Comparison of ENCODE assay signal across 19 mouse cellular contexts in genomic region chr2:144014481-144014880, GRCm38 (mm10). TPM values are rescaled to one million over a fixed set of nuclear protein-coding genes. Genes with fewer than 3 reads are reported as not detected.
DNase-seq lines count a peak whose midpoint lies in the region; ATAC-seq and TF ChIP-seq lines count a peak whose summit lies in the region.
"Had no signal": no experiment of that assay in that cellular context is flagged by ENCODE, and none has a peak within 500 bp of the region (broad histone marks: within the 10 kb centered on the region; RNA-seq: fewer than 3 reads in every experiment).

No protein-coding gene starts in this region.

- H3K4me2 ChIP-seq in lung, embryonic 14.5 days = peak overlapping the region; percentile 3; the same call in 1 of the 2 replicates
- H3K4me2 ChIP-seq in midbrain, postnatal 0 days (ENCODE audit: low read depth, low read length, poor library complexity, severe bottlenecking) = no peak overlapping the region
- H3K4me2 ChIP-seq: kidney, embryonic 15.5 days; neural tube, embryonic 13.5 days had no signal

- no peak for ATAC-seq in lung, embryonic 14.5 days (ENCODE audit: insufficient read depth)
- ATAC-seq in midbrain, postnatal 0 days (ENCODE audit: low FRiP score) = no peak
- ATAC-seq: forebrain, embryonic 16.5 days; intestine, embryonic 16.5 days had no signal

- no peak overlapping the region for H3K9ac ChIP-seq in lung, embryonic 14.5 days
- no peak overlapping the region for H3K9ac ChIP-seq in midbrain, postnatal 0 days (replicated peaks; ENCODE audit: low read length, poor library complexity, severe bottlenecking)
- H3K9ac ChIP-seq: kidney, embryonic 15.5 days; neural tube, embryonic 13.5 days had no signal

- DNase-seq in embryo, embryonic 10 days (ENCODE audit: low spot score) = peak; percentile 23
- no peak for DNase-seq in embryo, embryonic 9.5 days (ENCODE audit: extremely low spot score)
- DNase-seq in lung, embryonic 14.5 days = no peak
- no peak for DNase-seq in lung, adult 2 months
- DNase-seq in embryo, embryonic 11 days = peak; percentile 26
- peak; percentile 76 for DNase-seq in midbrain, postnatal 0 days (ENCODE audit: low spot score)
- no peak for DNase-seq in thymus, adult 2 months
- DNase-seq: adrenal gland, adult 2 months; heart, postnatal 4 days; thymus, postnatal 25 days had no signal

- H3K27me3 ChIP-seq in lung, embryonic 14.5 days (ENCODE audit: insufficient read depth, low read length) = no peaks in the 10 kb centered on the region
- H3K27me3 ChIP-seq in midbrain, postnatal 0 days (ENCODE audit: insufficient read depth, low read length) = no peaks in the 10 kb centered on the region
- H3K27me3 ChIP-seq in thymus, adult 2 months (ENCODE audit: control insufficient read depth, insufficient read depth, low read length) = no peaks in the 10 kb centered on the region
- H3K27me3 ChIP-seq: kidney, embryonic 15.5 days; neural tube, embryonic 13.5 days had no signal

- no peak for TF ChIP-seq CTCF in lung, embryonic 14.5 days (IDR thresholded peaks at IDR 0.05; ENCODE audit: low read depth)
- TF ChIP-seq CTCF in lung, adult 2 months (IDR thresholded peaks at IDR 0.05; ENCODE audit: insufficient read depth, low read length) = no peak
- TF ChIP-seq CTCF in midbrain, postnatal 0 days (IDR thresholded peaks at IDR 0.05) = no peak
- TF ChIP-seq CTCF in thymus, adult 2 months (IDR thresholded peaks at IDR 0.05; ENCODE audit: borderline replicate concordance, control insufficient read depth, extremely low read depth, insufficient read depth, low read length, poor library complexity) = no peak

- 0 out of 2 replicates have a peak, but pooled peaks cover under 1% of the 10 kb centered on the region for H3K36me3 ChIP-seq in lung, embryonic 14.5 days (ENCODE audit: insufficient read depth)
- no peaks in the 10 kb centered on the region for H3K36me3 ChIP-seq in midbrain, postnatal 0 days (ENCODE audit: insufficient read depth, low read length)
- no peaks in the 10 kb centered on the region for H3K36me3 ChIP-seq in thymus, adult 2 months (ENCODE audit: control insufficient read depth, insufficient read depth, low read length)
- H3K36me3 ChIP-seq: kidney, embryonic 15.5 days; limb, embryonic 10.5 days; neural tube, embryonic 13.5 days had no signal

- peaks cover 2% of the 10 kb centered on the region; the same call in 1 of the 2 replicates for H3K4me1 ChIP-seq in lung, embryonic 14.5 days (ENCODE audit: insufficient read depth)
- peaks cover 4% of the 10 kb centered on the region for H3K4me1 ChIP-seq in lung, adult 2 months (ENCODE audit: control insufficient read depth, insufficient read depth, low read length)
- H3K4me1 ChIP-seq in midbrain, postnatal 0 days (ENCODE audit: insufficient read depth, low read length) = peaks cover 6% of the 10 kb centered on the region; the same call in 1 of the 2 replicates
- H3K4me1 ChIP-seq in thymus, adult 2 months (replicated peaks; ENCODE audit: control insufficient read depth, insufficient read depth, low read length) = peaks cover 9% of the 10 kb centered on the region

- H3K4me3 ChIP-seq in lung, embryonic 14.5 days (ENCODE audit: low read depth, low read length) = no peak overlapping the region
- H3K4me3 ChIP-seq in lung, adult 2 months (replicated peaks; ENCODE audit: extremely low read depth, low read depth, low read length) = no peak overlapping the region
- H3K4me3 ChIP-seq in midbrain, postnatal 0 days (ENCODE audit: low read depth, low read length) = no peak overlapping the region
- no peak overlapping the region for H3K4me3 ChIP-seq in thymus, adult 2 months (ENCODE audit: control insufficient read depth, insufficient read depth, low read length)
- H3K4me3 ChIP-seq: kidney, embryonic 15.5 days; limb, embryonic 10.5 days; neural tube, embryonic 13.5 days had no signal

- WGBS in lung, embryonic 14.5 days = 55% methylated on average over 5 of the region's 5 CpGs
- 62% methylated on average over 5 of the region's 5 CpGs for WGBS in lung, adult 2 months
- WGBS in midbrain, postnatal 0 days = 25% methylated on average over 5 of the region's 5 CpGs
- WGBS in thymus, adult 2 months = 87% methylated on average over 5 of the region's 5 CpGs

- no peaks in the 10 kb centered on the region for H3K9me3 ChIP-seq in lung, embryonic 14.5 days (ENCODE audit: low read depth, low read length)
- H3K9me3 ChIP-seq in midbrain, postnatal 0 days (ENCODE audit: low read length) = no peaks in the 10 kb centered on the region
- H3K9me3 ChIP-seq: kidney, embryonic 15.5 days; limb, embryonic 10.5 days; neural tube, embryonic 13.5 days had no signal

- no peak for TF ChIP-seq POLR2A in lung, adult 2 months (IDR thresholded peaks at IDR 0.05; ENCODE audit: borderline replicate concordance, extremely low read depth, low read depth, low read length)
- no peak for TF ChIP-seq POLR2A in thymus, adult 2 months (IDR thresholded peaks at IDR 0.05; ENCODE audit: control insufficient read depth, extremely low read depth, insufficient read depth, low read length, poor library complexity)

- no peak overlapping the region for H3K27ac ChIP-seq in lung, embryonic 14.5 days (ENCODE audit: low read depth)
- H3K27ac ChIP-seq in midbrain, postnatal 0 days (ENCODE audit: low read depth, low read length) = no peak overlapping the region
- no peak overlapping the region for H3K27ac ChIP-seq in thymus, adult 2 months (ENCODE audit: control insufficient read depth, insufficient read depth, low read length)
- H3K27ac ChIP-seq: kidney, embryonic 15.5 days; limb, embryonic 10.5 days; neural tube, embryonic 13.5 days had no signal

RNA-seq across cellular contexts. Expression of gene Rrbp1, which starts 3.4 kb away (rescaled TPM):
- 88.8 and 91.8 TPM in 2 replicates for polyA plus RNA-seq in lung, embryonic 14.5 days (2014; fragmentation: Nextera tagmentation; extraction: Ambion mirVana)
- 68.8 and 78.1 TPM in 2 replicates for polyA plus RNA-seq in lung, adult 2 months (2012; rRNA removed)
- 33.8 and 33.9 TPM in 2 replicates for total RNA-seq in midbrain, postnatal 0 days (2014; rRNA removed)
- polyA plus RNA-seq in midbrain, postnatal 0 days (2015; fragmentation: Nextera tagmentation; extraction: Ambion mirVana) = 16.9 and 22.4 TPM in 2 replicates
- polyA plus RNA-seq in thymus, adult 2 months (2012; rRNA removed) = 28.7 and 33.8 TPM in 2 replicates

RNA-seq across cellular contexts. Expression of gene Banf2, which starts 18.4 kb away (rescaled TPM):
- polyA plus RNA-seq in lung, embryonic 14.5 days (2014; fragmentation: Nextera tagmentation; extraction: Ambion mirVana) = not detected in 2 replicates
- not detected in 2 replicates for polyA plus RNA-seq in lung, adult 2 months (2012; rRNA removed)
- total RNA-seq in midbrain, postnatal 0 days (2014; rRNA removed) = not detected in 2 replicates
- polyA plus RNA-seq in midbrain, postnatal 0 days (2015; fragmentation: Nextera tagmentation; extraction: Ambion mirVana) = not detected in 2 replicates
- polyA plus RNA-seq in thymus, adult 2 months (2012; rRNA removed) = not detected in 2 replicates
- total RNA-seq: adrenal gland, adult 2 months; gastrocnemius, adult 18-20 months; granulocyte monocyte progenitor cell, adult 5-6 weeks; heart, postnatal 4 days had no signal
- polyA plus RNA-seq: adrenal gland, adult 2 months; embryonic facial prominence, embryonic 11.5 days; forebrain, embryonic 16.5 days; heart, embryonic 14.5 days; intestine, embryonic 16.5 days; kidney, embryonic 15.5 days; limb, embryonic 10.5 days; neural tube, embryonic 13.5 days had no signal

Comparison
In these comparisons a context has a peak if more than half of its experiments do, and no peak if none do; other contexts are left out.
1. DNase-seq: peak in embryo, embryonic 10 days (single experiment), embryo, embryonic 11 days (single experiment) and midbrain, postnatal 0 days (single experiment); none in embryo, embryonic 9.5 days (single experiment), lung, embryonic 14.5 days (single experiment), lung, adult 2 months (single experiment) and thymus, adult 2 months (single experiment).